Mouse (Mus musculus) heart, embryonic 16.5 days (tissue): ENCODE measurements around the gene Hist1h4b. TPM values are rescaled to one million over a fixed set of nuclear protein-coding genes. Genes with fewer than 3 reads are reported as not detected.
A peak's percentile ranks its signal among the peaks of the same experiment; 100 is the strongest.
"Not testable (repeated sequence)": the region's sequence is repeated elsewhere in the genome, so short reads cannot be mapped to it uniquely, and the experiment has no call there.

ENCODE experiments used
- ATAC-seq: fragments of 200-750 bp; cut with Nextera tagmentation; replicated peaks from 2 replicates; pipeline ENCODE4 v1.8.0; 2017; ENCODE audit warnings: moderate number of reproducible peaks; ENCODE audit not compliant: insufficient read depth, low FRiP score; ENCODE audit errors: extremely low read depth
- H3K27ac ChIP-seq: fragments of 300-500 bp; sonication (generic); 2 replicates; pipeline ENCODE4 v1.5.1; 2014; ENCODE audit warnings: mild to moderate bottlenecking, low read length, control low read depth, moderate library complexity
- H3K27me3 ChIP-seq: fragments of 300-500 bp; sonication (generic); 2 replicates; pipeline ENCODE4 v1.6.1; 2014; ENCODE audit warnings: low read length, mixed read lengths; ENCODE audit not compliant: control insufficient read depth, insufficient read depth
- H3K36me3 ChIP-seq: fragments of 300-500 bp; sonication (generic); 2 replicates; pipeline ENCODE4 v1.6.1; 2014; ENCODE audit not compliant: control insufficient read depth, insufficient read depth
- H3K4me1 ChIP-seq: fragments of 300-500 bp; sonication (generic); 2 replicates; pipeline ENCODE4 v1.6.1; 2014; ENCODE audit warnings: low read length, mixed read lengths; ENCODE audit not compliant: control insufficient read depth, insufficient read depth
- H3K4me2 ChIP-seq: fragments of 300-500 bp; sonication (generic); 2 replicates; pipeline ENCODE4 v1.6.1; 2014; ENCODE audit warnings: low read depth, mild to moderate bottlenecking, control low read depth, low read length
- H3K4me3 ChIP-seq: fragments of 300-500 bp; sonication (generic); 2 replicates; pipeline ENCODE4 v1.5.1; 2014; ENCODE audit warnings: mild to moderate bottlenecking, control low read depth, low read length
- H3K9ac ChIP-seq: fragments of 300-500 bp; sonication (generic); 2 replicates; pipeline ENCODE4 v1.6.1; 2014; ENCODE audit warnings: low read length, control low read depth
- H3K9me3 ChIP-seq: fragments of 300-500 bp; sonication (generic); replicated peaks from 2 replicates; pipeline ENCODE4 v1.6.1; 2016; ENCODE audit warnings: low read length; ENCODE audit not compliant: control insufficient read depth
- WGBS: fragments of 180-500 bp; shearing (Covaris S2); extraction: QIAGEN DNeasy Blood & Tissue Kit; methylation state at CpG from one replicate; pipeline ENCODE4 v1.1.7; 2014; 5-methylcytosine and 5-hydroxymethylcytosine counted together
- polyA plus RNA-seq: library from polyadenylated mRNA; unstranded; fragments of >200 nt; fragmentation: Nextera tagmentation; extraction: Ambion mirVana; gene quantifications from 2 replicates; pipeline ENCODE4 v1.2.1, GENCODE M21; 2015

The Hist1h4b gene
- polyA plus RNA-seq: 1.2 and 1.5 TPM in 2 replicates

DNA sequence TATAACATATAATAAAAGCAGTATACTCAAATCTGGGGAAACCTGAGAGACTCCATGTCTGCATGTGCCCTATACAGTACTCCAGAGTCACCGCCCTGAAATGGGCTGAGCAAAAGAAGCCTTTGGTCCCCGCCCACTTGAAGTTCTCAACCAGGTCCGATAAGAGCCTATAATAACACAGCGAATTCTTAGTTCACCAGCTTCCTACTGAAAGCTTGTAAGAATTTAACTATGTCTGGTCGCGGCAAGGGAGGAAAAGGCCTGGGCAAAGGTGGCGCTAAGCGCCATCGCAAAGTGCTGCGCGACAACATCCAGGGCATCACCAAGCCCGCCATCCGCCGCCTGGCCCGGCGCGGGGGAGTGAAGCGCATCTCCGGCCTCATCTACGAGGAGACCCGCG, at the start of gene Hist1h4b:
Gene Hist1h4b (plus strand): TSS at position 224 of the 400 bp plus-strand sequence.
- H3K4me2 ChIP-seq: peak within 1 kb of the TSS; percentile 67
- peak within 1 kb of the TSS; percentile 51 for H3K4me3 ChIP-seq
- ATAC-seq: peak; percentile 58
- H3K36me3 ChIP-seq: no peaks in the 10 kb centered on the region
- peak within 1 kb of the TSS; percentile 46 for H3K9ac ChIP-seq
- H3K4me1 ChIP-seq: peaks cover 14% of the 10 kb centered on the region
- WGBS: under 1% methylated on average over 17 of the region's 22 CpGs
- H3K27ac ChIP-seq: peak within 1 kb of the TSS; percentile 88
- no peaks in the 10 kb centered on the region for H3K9me3 ChIP-seq
- no peaks in the 10 kb centered on the region for H3K27me3 ChIP-seq

DNA sequence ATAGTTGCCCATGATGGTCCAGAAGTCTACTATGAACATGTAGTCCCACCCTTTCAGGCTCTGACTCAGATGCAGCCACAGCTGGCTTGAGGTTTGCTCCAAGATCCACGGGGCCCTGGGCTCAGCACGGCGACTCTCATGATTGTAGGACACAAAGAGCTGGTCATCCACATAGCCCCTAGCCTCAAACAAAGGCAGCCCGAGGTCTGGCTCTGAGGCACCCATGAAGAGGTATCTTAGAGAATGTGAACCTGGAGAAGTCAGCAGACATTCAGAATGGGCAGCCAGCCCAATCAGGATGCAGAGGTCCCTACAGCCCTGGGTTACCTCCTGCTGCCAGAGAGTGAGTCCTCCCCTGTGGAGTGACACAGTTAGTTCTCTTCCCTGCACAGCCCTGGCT, 48.8 kb upstream of the Hist1h4b start:
- no peak overlapping the region; the same call in 1 of the 2 replicates for H3K27ac ChIP-seq
- no peak for ATAC-seq
- H3K9ac ChIP-seq: no peak overlapping the region

DNA sequence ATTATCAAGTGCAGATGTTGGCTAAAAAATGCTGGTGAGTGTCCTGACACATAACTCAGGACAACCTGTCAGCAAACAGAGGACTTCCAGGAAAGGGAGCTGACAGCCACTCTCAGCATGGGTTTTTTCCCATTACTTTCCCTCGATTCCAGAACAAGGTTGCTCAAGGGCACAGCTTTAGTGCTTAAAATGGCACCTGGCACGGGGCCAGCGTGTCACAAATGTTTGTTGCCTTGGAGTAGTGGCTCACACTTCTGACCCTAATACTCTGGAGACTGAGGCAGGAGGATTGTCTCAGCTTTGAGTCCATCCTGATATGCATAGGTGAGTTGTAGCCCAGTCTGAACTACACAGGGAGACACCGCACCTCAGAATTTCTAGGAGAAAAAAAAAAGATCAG, 48.2 kb upstream of the Hist1h4b start:
- no peak for ATAC-seq
- 50% methylated on average over 4 of the region's 4 CpGs for WGBS
- Histone ChIP-seq H3K36me3 (no peaks in the 10 kb centered on the region), H3K27me3 (no peaks in the 10 kb centered on the region), H3K4me3 (no peak overlapping the region), H3K27ac (no peak overlapping the region; the same call in 1 of the 2 replicates), H3K4me1 (peaks cover 12% of the 10 kb centered on the region), H3K9ac (no peak overlapping the region), H3K4me2 (no peak overlapping the region), H3K9me3 (no peaks in the 10 kb centered on the region)

More for the DNA sequence above, 48.8 kb upstream of the Hist1h4b start:
- Histone ChIP-seq H3K9me3 (no peaks in the 10 kb centered on the region), H3K4me2 (no peak overlapping the region), H3K36me3 (no peaks in the 10 kb centered on the region), H3K27me3 (no peaks in the 10 kb centered on the region), H3K4me1 (peaks cover 12% of the 10 kb centered on the region), H3K4me3 (no peak overlapping the region)
- WGBS: 75% methylated on average over 4 of the region's 4 CpGs

- H3K9ac ChIP-seq: peak overlapping the region; percentile 79
- H3K4me2 ChIP-seq: peak overlapping the region; percentile 91
- peak overlapping the region; percentile 61 for H3K27ac ChIP-seq
- no peak for ATAC-seq
- 32% methylated on average over 15 of the region's 15 CpGs for WGBS
- H3K27me3 ChIP-seq: no peaks in the 10 kb centered on the region
- peaks cover 12% of the 10 kb centered on the region for H3K4me1 ChIP-seq
- no peaks in the 10 kb centered on the region for H3K9me3 ChIP-seq
- H3K36me3 ChIP-seq: no peaks in the 10 kb centered on the region
- H3K4me3 ChIP-seq: peak overlapping the region; percentile 65
Measured at GRCm38 (mm10) chr13:23709714-23710373, 47.0 kb upstream of the Hist1h4b start.

DNA sequence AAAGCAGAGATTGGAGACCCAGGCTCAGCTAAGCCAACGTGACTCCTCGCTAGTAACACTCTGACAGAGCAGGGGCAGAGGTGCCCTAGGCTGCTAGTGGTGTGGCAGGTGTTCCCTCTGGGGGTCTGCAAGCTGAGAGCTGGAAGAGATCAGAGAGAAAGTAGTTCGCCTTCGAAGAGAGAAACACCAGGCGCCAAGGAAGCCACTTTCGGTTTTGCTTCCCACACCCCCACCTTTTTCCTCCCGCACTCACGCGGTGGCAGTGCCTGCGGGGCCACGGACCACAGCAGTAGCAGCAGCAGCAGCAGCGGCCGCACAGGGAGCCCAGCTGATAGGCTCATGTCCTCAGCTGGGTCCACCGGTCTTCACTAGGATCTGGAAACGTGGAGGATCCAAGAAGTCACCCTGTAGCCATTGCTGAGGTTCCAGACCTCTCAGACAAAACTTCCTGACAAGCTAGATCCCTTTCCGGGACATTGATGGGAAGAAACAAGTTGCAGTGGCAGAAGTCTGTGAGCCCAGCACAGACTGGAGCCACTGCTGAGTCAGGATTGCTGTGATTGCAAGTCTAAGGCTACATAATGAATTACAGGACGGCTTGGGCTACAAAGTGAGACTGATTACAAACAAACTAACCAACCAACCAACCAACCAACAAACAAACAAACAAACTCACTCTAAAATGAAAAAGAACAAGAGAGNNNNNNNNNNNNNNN, 46.3 kb upstream of the Hist1h4b start, which contains the start of gene Hfe:
Gene Hfe (minus strand): TSS at position 481 of the 716 bp plus-strand sequence.
- 3% methylated on average over 17 of the region's 17 CpGs for WGBS
- Histone ChIP-seq H3K4me3 (peak within 1 kb of the TSS; percentile 65), H3K27me3 (no peaks in the 10 kb centered on the region), H3K27ac (peak within 1 kb of the TSS; percentile 61), H3K4me1 (peaks cover 12% of the 10 kb centered on the region), H3K9ac (peak within 1 kb of the TSS; percentile 79), H3K4me2 (peak within 1 kb of the TSS; percentile 91), H3K36me3 (no peaks in the 10 kb centered on the region), H3K9me3 (no peaks in the 10 kb centered on the region)
- peak; percentile 61 for ATAC-seq

GRCm38 (mm10) chr13:23716261-23717042, 40.4 kb upstream of the Hist1h4b start:
- no peak for ATAC-seq
- Histone ChIP-seq H3K27ac (no peak overlapping the region), H3K4me2 (no peak overlapping the region), H3K36me3 (no peaks in the 10 kb centered on the region), H3K27me3 (no peaks in the 10 kb centered on the region), H3K9ac (no peak overlapping the region), H3K9me3 (no peaks in the 10 kb centered on the region), H3K4me3 (no peak overlapping the region), H3K4me1 (no peaks in the 10 kb centered on the region)
- 52% methylated on average over 5 of the region's 5 CpGs for WGBS

DNA sequence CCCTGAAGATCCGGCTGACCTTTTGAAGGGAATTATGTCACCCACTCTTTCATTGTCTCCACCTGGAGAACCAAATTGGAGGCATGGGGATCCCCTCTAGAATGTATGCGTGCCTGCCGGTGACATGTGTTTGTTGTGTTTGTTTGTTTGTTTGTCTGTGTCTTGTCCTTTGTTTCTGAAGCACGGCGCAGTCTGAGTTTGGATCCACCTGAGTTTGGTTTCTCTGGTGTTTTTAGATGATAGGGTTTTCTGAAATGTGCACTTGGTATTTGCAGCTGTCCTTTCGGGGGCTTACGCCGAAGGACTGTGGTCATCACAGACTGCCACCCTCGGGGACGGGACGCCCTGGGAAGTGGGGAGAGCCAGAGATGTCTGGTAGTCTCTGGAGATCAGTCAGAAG, 39.6 kb upstream of the Hist1h4b start:
- no peaks in the 10 kb centered on the region for H3K27me3 ChIP-seq
- H3K4me3 ChIP-seq: no peak overlapping the region
- no peaks in the 10 kb centered on the region for H3K4me1 ChIP-seq
- WGBS: 49% methylated on average over 11 of the region's 11 CpGs
- no peak overlapping the region for H3K27ac ChIP-seq
- H3K36me3 ChIP-seq: no peaks in the 10 kb centered on the region
- H3K9ac ChIP-seq: no peak overlapping the region
- no peak overlapping the region for H3K4me2 ChIP-seq
- H3K9me3 ChIP-seq: no peaks in the 10 kb centered on the region
- no peak for ATAC-seq

DNA sequence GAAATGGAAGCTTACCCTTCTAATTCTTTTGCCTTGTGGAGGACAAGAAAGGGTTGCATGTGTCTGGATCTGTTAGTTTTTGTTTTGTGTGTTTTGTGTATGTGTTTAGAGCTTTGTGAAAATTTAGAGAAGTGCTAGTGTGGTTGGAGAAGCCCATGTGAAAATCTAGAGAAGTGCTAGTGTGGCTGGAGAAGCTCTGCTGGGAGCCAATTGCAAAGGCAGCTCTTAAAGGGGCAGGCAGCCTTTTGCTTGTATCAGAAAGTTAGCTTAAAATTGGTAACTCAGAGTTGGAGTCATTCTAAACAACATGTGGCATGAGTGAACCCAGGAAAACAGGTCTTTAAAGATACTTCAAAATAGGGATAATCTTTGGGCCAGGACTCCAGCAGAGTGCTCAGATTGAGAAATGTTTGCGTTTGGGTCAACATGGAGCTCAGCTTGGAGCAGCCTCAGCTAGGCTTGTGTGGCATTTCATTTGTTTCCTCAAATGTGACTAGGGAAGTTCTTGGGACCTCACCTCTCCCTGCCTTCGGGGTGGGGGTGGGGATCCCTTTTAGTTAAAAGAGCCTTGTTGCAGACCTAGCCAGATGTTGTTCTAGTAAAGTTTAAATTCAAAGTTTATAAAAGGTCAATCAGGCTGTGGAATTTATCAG, 39.1 kb upstream of the Hist1h4b start:
- not testable (repeated sequence) for H3K9ac ChIP-seq, H3K4me2 ChIP-seq, ATAC-seq, H3K36me3 ChIP-seq, H3K27ac ChIP-seq, H3K4me1 ChIP-seq, H3K4me3 ChIP-seq, H3K27me3 ChIP-seq, H3K9me3 ChIP-seq
- WGBS: 29% methylated on average over 2 of the region's 2 CpGs
